Mouse (Mus musculus) liver, embryonic 11.5 days (tissue): ENCODE data around the gene Chst11. TPM values are rescaled to one million over a fixed set of nuclear protein-coding genes. Genes with fewer than 3 reads are reported as not detected.

Experiments
- ATAC-seq: fragments of 200-750 bp; cut with Nextera tagmentation; replicated peaks from 2 replicates; pipeline ENCODE4 v1.8.0; 2017; ENCODE audit warnings: moderate number of reproducible peaks, mild to moderate bottlenecking, moderate TSS enrichment, moderate library complexity; ENCODE audit not compliant: low FRiP score
- DNase-seq: peaks from one replicate; pipeline ENCODE4 v3.0.0-alpha.2; 2017; ENCODE audit warnings: low spot score
- H3K27ac ChIP-seq: fragments of 300-500 bp; sonication (generic); 2 replicates; pipeline ENCODE4 v1.5.1; 2014; ENCODE audit warnings: mild to moderate bottlenecking, low read depth, low read length, control low read depth
- H3K27me3 ChIP-seq: fragments of 300-500 bp; sonication (generic); replicated peaks from 2 replicates; pipeline ENCODE4 v1.6.1; 2014; ENCODE audit warnings: low read length, mixed read lengths; ENCODE audit not compliant: control insufficient read depth, insufficient read depth
- H3K36me3 ChIP-seq: fragments of 300-500 bp; sonication (generic); 2 replicates; pipeline ENCODE4 v1.6.1; 2014; ENCODE audit warnings: mild to moderate bottlenecking, low read length, moderate library complexity, mixed read lengths; ENCODE audit not compliant: control insufficient read depth, insufficient read depth
- H3K4me1 ChIP-seq: fragments of 300-500 bp; sonication (generic); replicated peaks from 2 replicates; pipeline ENCODE4 v1.6.1; 2014; ENCODE audit warnings: low read length, mixed read lengths; ENCODE audit not compliant: control insufficient read depth, insufficient read depth
- H3K4me2 ChIP-seq: fragments of 300-500 bp; sonication (generic); 2 replicates; pipeline ENCODE4 v1.6.1; 2014; ENCODE audit warnings: mild to moderate bottlenecking, control low read depth, moderate library complexity
- H3K4me3 ChIP-seq: fragments of 300-500 bp; sonication (generic); 2 replicates; pipeline ENCODE4 v1.5.1; 2014; ENCODE audit warnings: low read depth, low read length, control low read depth
- H3K9ac ChIP-seq: fragments of 300-500 bp; sonication (generic); 2 replicates; pipeline ENCODE4 v1.6.1; 2014; ENCODE audit warnings: low read depth, low read length, control low read depth
- H3K9me3 ChIP-seq: fragments of 300-500 bp; sonication (generic); 2 replicates; pipeline ENCODE4 v1.6.1; 2016; ENCODE audit warnings: low read length, inconsistent platforms, mixed read lengths; ENCODE audit not compliant: control insufficient read depth
- WGBS: fragments of 180-500 bp; shearing (Covaris S2); extraction: QIAGEN DNeasy Blood & Tissue Kit; methylation state at CpG from one replicate; pipeline ENCODE4 v1.1.7; 2014; 5-methylcytosine and 5-hydroxymethylcytosine counted together
- polyA plus RNA-seq: library from polyadenylated mRNA; unstranded; fragments of >200 nt; fragmentation: Nextera tagmentation; extraction: Ambion mirVana; gene quantifications from 2 replicates; pipeline ENCODE4 v1.2.1, GENCODE M21; 2014

Chst11 gene
- polyA plus RNA-seq, 1 experiment from 2014 or later: 2.9 TPM

DNA sequence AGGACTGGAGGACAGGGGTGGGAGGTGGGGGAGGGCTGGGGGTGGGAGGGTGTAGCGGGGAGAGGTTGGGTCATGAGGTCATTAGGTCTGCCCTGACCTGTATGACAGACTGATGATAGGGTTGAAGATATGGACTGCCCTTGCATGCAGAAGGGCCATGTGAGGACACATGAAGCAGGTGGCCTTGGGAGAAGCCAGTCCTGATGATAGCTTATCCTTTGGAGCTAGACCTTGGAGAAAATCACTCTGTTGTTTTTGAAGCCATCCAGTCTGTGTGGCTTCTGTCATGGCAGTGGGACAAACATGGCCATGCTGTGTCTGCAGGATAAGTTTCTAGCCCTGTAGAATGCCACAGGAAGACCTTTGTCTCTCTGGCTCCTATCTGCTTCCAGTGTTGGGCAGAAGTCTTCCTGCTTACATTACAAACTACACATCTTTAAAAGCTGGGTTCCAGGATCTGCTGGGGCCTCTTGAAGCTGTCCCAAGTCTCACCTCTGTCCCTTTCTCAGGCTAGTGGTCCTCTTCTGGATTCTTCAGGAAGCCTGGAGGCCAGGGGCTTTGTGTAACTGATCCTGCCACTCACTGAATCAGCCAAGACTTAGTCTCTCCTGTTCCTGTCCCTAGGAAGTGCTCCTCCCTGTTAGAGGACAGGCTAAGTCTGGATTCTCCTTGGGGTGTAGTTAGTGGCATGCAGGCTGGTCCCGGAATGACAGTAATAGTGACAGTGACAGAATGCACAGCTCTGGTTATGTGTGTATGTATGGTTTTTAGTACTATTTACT, 58.4 kb downstream of the Chst11 start:
- Histone ChIP-seq H3K27ac (peak overlapping the region; percentile 59; the same call in 1 of the 2 replicates), H3K4me1 (peaks cover 33% of the 10 kb centered on the region), H3K36me3 (no peaks in the 10 kb centered on the region), H3K4me3 (no peak overlapping the region), H3K4me2 (no peak overlapping the region), H3K9ac (no peak overlapping the region), H3K27me3 (no peaks in the 10 kb centered on the region), H3K9me3 (no peaks in the 10 kb centered on the region)
- ATAC-seq: peak; percentile 17; the same call in 1 of the 2 replicates
- 49% methylated on average over 2 of the region's 2 CpGs for WGBS
- DNase-seq: no peak

DNA sequence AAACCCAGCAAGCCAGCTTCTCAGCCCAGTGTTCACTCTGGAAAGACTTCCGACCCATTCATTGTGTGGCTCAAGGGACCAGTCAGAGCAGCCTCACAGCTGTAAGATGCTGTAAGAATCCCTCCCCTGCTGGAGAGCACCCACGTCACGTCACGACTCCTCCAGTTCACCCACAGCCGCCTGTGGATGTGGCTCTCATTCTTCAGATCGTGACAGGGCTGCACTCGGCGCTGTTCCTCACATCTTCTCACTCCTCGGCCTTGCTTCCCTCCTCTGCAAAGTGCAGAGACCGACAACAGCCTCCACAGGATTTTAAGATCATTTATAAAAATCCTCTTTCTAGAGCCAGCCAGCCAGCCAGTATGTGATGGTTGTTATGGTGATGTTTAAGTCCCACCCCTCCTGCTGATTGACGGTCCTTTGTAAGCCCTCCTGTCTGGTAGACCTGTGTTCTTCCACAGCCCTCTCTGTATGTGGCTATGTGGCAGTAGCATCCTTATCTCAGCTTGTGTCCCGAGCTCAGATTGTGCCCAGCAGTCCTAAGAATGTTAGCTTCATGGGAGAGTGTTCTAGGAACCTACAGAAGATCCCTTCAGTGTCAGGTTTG, 64.0 kb downstream of the Chst11 start:
- H3K9ac ChIP-seq: no peak overlapping the region
- no peaks in the 10 kb centered on the region for H3K9me3 ChIP-seq
- H3K4me1 ChIP-seq: peaks cover 19% of the 10 kb centered on the region
- no peaks in the 10 kb centered on the region for H3K36me3 ChIP-seq
- no peak overlapping the region for H3K4me3 ChIP-seq
- no peaks in the 10 kb centered on the region for H3K27me3 ChIP-seq
- H3K27ac ChIP-seq: no peak overlapping the region
- no peak for DNase-seq
- 74% methylated on average over 12 of the region's 12 CpGs for whole genome bisulfite sequencing
- no peak for ATAC-seq
- H3K4me2 ChIP-seq: no peak overlapping the region

DNA sequence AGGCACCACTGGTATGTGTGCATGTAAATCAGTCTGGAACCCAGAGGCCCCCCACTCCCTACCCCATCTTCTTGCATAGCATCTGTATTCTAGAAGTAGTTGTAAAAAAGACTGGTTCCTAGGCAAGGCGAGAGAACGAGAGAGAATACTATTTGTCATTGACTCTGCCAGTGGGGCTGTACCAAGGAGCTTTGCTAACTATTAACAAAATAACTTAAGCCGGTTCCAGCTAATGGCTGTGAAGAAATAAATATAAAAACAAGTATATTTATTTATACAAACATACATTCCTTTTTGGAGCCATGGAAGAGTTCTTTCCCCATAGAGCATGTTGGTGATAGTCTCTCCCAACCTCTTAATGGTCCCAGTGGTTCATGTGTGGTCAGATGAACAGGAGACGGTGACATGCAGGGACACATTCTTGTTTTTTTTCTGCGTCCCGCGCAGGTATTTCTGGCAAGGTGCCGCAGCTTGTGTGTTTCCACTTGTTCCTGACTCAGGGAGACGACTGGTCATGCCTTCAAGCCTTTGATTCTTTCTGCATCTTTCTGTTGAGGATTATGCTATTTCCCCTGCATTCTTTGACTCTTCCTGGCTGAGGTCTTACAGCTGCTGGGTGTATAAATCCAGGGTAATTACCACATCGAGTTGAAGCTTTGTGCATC, 68.7 kb downstream of the Chst11 start:
- H3K27me3 ChIP-seq: no peaks in the 10 kb centered on the region
- no peaks in the 10 kb centered on the region for H3K9me3 ChIP-seq
- ATAC-seq (no peak), DNase-seq (no peak)
- WGBS: 86% methylated on average over 10 of the region's 10 CpGs
- no peak overlapping the region for H3K4me2 ChIP-seq
- no peak overlapping the region for H3K9ac ChIP-seq
- H3K27ac ChIP-seq: no peak overlapping the region
- H3K4me1 ChIP-seq: peaks cover 12% of the 10 kb centered on the region; the same call in 1 of the 2 replicates
- no peaks in the 10 kb centered on the region for H3K36me3 ChIP-seq
- no peak overlapping the region for H3K4me3 ChIP-seq

DNA sequence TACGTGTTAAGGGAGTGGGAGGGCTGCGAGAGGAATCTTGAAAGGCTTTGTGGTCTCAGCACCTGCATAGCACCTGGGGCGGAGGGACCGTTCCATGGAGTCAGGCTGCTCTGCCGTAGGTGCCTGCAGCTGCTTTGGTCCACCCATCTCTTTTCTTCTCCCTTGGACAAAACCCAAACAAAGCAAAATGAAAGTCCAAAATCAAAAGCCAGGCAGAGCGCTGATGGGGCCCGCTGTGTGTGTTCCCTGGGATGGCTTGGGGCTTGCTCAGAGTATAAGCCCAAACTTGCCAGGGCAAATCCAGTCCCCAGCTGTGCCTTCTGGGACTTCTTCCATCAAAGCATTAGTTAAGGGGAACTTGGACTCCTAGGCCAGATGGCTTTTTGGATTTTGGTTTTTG, 71.0 kb downstream of the Chst11 start:
- Histone ChIP-seq H3K4me3 (no peak overlapping the region), H3K4me1 (peaks cover 14% of the 10 kb centered on the region), H3K9me3 (no peaks in the 10 kb centered on the region), H3K36me3 (no peaks in the 10 kb centered on the region), H3K27me3 (no peaks in the 10 kb centered on the region), H3K27ac (no peak overlapping the region), H3K4me2 (no peak overlapping the region), H3K9ac (no peak overlapping the region)
- ATAC-seq: no peak
- no peak for DNase-seq
- WGBS: 82% methylated on average over 7 of the region's 7 CpGs

DNA sequence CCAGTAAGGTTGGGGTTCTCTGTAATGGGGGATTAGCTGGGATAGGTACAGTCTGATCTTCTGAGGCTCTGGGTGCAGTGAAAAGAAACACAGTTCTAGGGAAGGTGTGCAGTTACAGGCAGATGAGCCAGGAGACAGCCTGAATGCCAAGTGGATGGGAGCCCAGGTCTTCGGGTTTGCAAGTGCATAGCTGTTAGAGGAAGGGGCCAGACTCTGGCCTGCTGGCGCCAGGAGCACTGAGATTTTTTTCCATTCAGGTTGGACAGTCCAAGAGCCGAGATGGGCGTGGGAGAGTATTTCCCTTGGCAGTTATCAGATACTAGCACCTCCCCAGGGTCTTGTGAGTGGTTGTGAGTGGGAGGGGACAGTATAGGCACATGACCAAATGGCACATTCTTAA, 71.6 kb downstream of the Chst11 start:
- H3K27ac ChIP-seq: no peak overlapping the region
- no peak for DNase-seq
- no peaks in the 10 kb centered on the region for H3K36me3 ChIP-seq
- H3K9me3 ChIP-seq: no peaks in the 10 kb centered on the region
- H3K4me3 ChIP-seq: no peak overlapping the region
- WGBS: 60% methylated on average over 4 of the region's 4 CpGs
- peaks cover 10% of the 10 kb centered on the region for H3K4me1 ChIP-seq
- H3K4me2 ChIP-seq: no peak overlapping the region
- H3K9ac ChIP-seq: no peak overlapping the region
- H3K27me3 ChIP-seq: no peaks in the 10 kb centered on the region
- no peak for ATAC-seq

DNA sequence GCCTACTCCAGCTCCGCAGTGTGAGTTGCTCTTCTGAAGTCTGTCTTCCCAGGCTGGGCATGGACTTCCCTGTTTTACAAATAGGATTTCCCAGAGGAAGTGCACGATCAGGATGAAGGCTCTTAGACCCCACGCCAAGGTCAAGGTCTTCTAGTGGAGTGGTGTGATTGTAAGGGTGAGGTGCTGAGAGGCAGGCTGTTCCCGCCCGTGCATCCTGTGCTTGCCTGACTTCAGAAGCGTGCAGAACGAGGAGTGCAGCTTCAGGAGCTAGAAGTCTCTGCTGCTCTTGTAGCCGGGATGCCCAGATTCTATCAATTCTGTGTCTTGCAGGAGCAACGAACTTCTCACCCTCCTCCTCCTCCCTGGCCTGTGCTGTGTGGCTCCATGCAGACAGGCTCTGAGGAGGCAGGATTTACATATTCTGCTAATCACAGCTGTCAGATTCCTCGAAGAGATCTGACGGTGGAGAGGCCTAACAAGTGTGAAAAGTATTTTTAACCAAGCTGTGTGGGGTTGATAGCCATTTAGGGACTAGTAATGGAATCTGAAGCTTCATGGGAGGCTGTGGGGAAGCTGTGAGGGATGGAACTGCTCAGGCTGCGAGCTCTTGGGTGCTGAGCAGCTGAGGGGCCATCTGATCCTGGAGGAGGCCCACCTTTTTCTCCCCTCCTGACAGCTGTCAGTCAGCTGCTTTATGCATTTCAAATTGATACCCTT, 74.9 kb downstream of the Chst11 start:
- H3K9me3 ChIP-seq: no peaks in the 10 kb centered on the region
- peaks cover 10% of the 10 kb centered on the region for H3K4me1 ChIP-seq
- H3K4me2 ChIP-seq: no peak overlapping the region
- H3K4me3 ChIP-seq: no peak overlapping the region
- ATAC-seq (peak; percentile 30; the same call in 1 of the 2 replicates), DNase-seq (no peak)
- no peaks in the 10 kb centered on the region for H3K27me3 ChIP-seq
- no peaks in the 10 kb centered on the region for H3K36me3 ChIP-seq
- no peak overlapping the region for H3K27ac ChIP-seq
- no peak overlapping the region for H3K9ac ChIP-seq
- 32% methylated on average over 12 of the region's 12 CpGs for WGBS

DNA sequence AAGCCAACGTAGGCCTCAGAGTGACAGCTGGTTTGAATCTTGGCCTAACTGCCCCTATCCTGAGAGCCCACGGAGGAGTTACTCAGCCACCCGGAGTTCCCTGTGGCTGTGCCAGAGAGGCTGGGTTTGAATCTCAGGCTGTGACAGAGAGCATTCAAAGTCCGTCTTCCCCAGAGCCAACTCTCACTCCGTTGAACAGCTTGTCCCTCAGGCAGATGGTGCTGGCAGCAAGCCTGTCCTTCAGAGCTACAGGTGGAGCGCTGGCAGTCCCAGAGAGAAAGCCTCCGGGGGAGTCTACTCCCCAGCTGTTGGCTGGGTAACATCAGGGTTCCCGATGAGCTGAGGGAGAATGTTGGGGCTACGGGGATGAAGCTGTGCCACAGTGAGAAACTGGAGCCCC, 77.0 kb downstream of the Chst11 start:
- H3K4me3 ChIP-seq: no peak overlapping the region
- no peaks in the 10 kb centered on the region for H3K27me3 ChIP-seq
- DNase-seq (no peak), ATAC-seq (no peak)
- H3K4me1 ChIP-seq: peaks cover 17% of the 10 kb centered on the region
- H3K27ac ChIP-seq: no peak overlapping the region
- no peak overlapping the region for H3K9ac ChIP-seq
- H3K9me3 ChIP-seq: no peaks in the 10 kb centered on the region
- 87% methylated on average over 9 of the region's 9 CpGs for WGBS
- H3K4me2 ChIP-seq: no peak overlapping the region
- H3K36me3 ChIP-seq: no peaks in the 10 kb centered on the region

DNA sequence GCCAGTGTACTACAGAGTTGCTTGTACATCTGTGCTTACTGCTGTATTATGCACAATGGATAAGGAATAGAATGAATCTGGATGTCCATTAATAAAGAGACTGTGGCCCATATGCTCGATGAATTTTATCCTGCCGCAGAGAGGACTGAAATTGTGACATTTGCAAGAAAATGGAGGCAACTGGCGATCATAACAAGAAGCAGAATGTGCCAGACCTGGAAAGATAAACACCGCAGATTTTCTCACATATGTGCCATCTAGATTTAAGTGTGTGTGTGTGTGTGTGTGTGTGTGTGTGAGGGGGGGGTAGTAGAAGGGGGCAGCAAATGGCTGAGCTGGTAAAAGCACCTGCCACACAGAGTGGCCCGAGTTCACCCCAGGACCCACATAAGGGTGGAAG, 79.5 kb downstream of the Chst11 start:
- Histone ChIP-seq H3K4me1 (peaks cover 24% of the 10 kb centered on the region), H3K9me3 (no peaks in the 10 kb centered on the region), H3K36me3 (no peaks in the 10 kb centered on the region), H3K4me3 (no peak overlapping the region), H3K27me3 (no peaks in the 10 kb centered on the region), H3K9ac (no peak overlapping the region), H3K4me2 (no peak overlapping the region), H3K27ac (no peak overlapping the region)
- DNase-seq (no peak), ATAC-seq (no peak)
- 88% methylated on average over 5 of the region's 5 CpGs for WGBS
